Mouse (Mus musculus) heart, embryonic 13.5 days (tissue): Measurements from ENCODE around the gene St7. TPM values are rescaled to one million over a fixed set of nuclear protein-coding genes. Genes with fewer than 3 reads are reported as not detected.

Experiments used
- ATAC-seq: fragments of 200-750 bp; cut with Nextera tagmentation; 2 replicates; pipeline ENCODE4 v1.8.0; 2017; ENCODE audit warnings: moderate TSS enrichment; ENCODE audit not compliant: insufficient number of reproducible peaks, low FRiP score, low TSS enrichment; ENCODE audit errors: extremely low read depth
- H3K27ac ChIP-seq: fragments of 300-500 bp; sonication (generic); replicated peaks from 2 replicates; pipeline ENCODE4 v1.5.1; 2015; ENCODE audit warnings: moderate library complexity, mild to moderate bottlenecking, inconsistent platforms
- H3K27me3 ChIP-seq: fragments of 300-500 bp; sonication (generic); replicated peaks from 2 replicates; pipeline ENCODE4 v1.6.1; 2015; ENCODE audit warnings: mild to moderate bottlenecking, inconsistent platforms
- H3K36me3 ChIP-seq: fragments of 300-500 bp; sonication (generic); 2 replicates; pipeline ENCODE4 v1.6.1; 2015; ENCODE audit warnings: mild to moderate bottlenecking, inconsistent platforms
- H3K4me1 ChIP-seq: fragments of 300-500 bp; sonication (generic); 2 replicates; pipeline ENCODE4 v1.6.1; 2015; ENCODE audit warnings: inconsistent platforms
- H3K4me2 ChIP-seq: fragments of 300-500 bp; sonication (generic); 2 replicates; pipeline ENCODE4 v1.6.1; 2015; ENCODE audit warnings: inconsistent platforms, mild to moderate bottlenecking, moderate library complexity
- H3K4me3 ChIP-seq: fragments of 300-500 bp; sonication (generic); 2 replicates; pipeline ENCODE4 v1.5.1; 2015; ENCODE audit warnings: moderate library complexity, mild to moderate bottlenecking, inconsistent platforms
- H3K9ac ChIP-seq: fragments of 300-500 bp; sonication (generic); 2 replicates; pipeline ENCODE4 v1.6.1; 2015; ENCODE audit warnings: inconsistent platforms, mild to moderate bottlenecking, moderate library complexity
- H3K9me3 ChIP-seq: fragments of 300-500 bp; sonication (generic); 2 replicates; pipeline ENCODE4 v1.6.1; 2016; ENCODE audit warnings: inconsistent platforms
- WGBS: fragments of 180-500 bp; shearing (Covaris S2); methylation state at CpG from one replicate; pipeline ENCODE4 v1.1.7; 2015; ENCODE audit warnings: mixed read lengths; 5-methylcytosine and 5-hydroxymethylcytosine counted together
- polyA plus RNA-seq: library from polyadenylated mRNA; unstranded; fragments of >200 nt; fragmentation: Nextera tagmentation; extraction: Ambion mirVana; gene quantifications from 2 replicates; pipeline ENCODE4 v1.2.1, GENCODE M21; 2015

Gene St7
- polyA plus RNA-seq, 1 experiment from 2014 or later = 25.9 TPM

DNA sequence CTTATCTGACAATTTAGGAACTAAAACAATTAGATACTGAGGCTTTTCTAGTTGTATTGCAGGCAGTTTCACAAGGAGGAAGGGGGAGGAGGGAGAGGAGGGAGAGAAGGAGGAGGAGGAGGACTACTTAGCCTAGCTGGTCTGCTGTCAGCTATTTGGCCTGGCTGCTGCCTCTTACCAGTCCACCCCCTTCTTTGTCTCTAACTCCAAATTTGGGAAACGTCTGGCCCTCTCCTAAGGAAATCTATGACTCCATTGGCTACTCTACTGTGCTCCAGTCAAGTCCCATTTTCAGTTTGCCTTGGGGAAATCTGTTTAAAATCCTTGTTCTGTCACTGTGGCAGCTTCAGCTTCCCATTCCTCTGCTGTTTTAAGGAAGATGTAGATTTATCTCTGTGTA, 175.1 kb downstream of the St7 start:
- WGBS = 48% methylated on average over 1 of the region's 1 CpGs

GRCm38 (mm10) chr6:17871831-17872372, 179.2 kb downstream of the St7 start:
- H3K27ac ChIP-seq = no peak overlapping the region
- H3K4me2 ChIP-seq = no peak overlapping the region
- peaks cover 20% of the 10 kb centered on the region for H3K4me1 ChIP-seq
- WGBS = 83% methylated on average over 3 of the region's 3 CpGs
- no peaks in the 10 kb centered on the region for H3K27me3 ChIP-seq
- H3K9ac ChIP-seq = no peak overlapping the region
- peaks cover 40% of the 10 kb centered on the region for H3K36me3 ChIP-seq
- no peaks in the 10 kb centered on the region for H3K9me3 ChIP-seq
- no peak overlapping the region for H3K4me3 ChIP-seq
- ATAC-seq = no peak

More for the DNA sequence above, 175.1 kb downstream of the St7 start:
- ATAC-seq = no peak
- H3K9ac ChIP-seq = no peak overlapping the region
- H3K27me3 ChIP-seq = no peaks in the 10 kb centered on the region
- 0 out of 2 replicates have a peak, but pooled peaks cover 3% of the 10 kb centered on the region for H3K4me1 ChIP-seq
- H3K36me3 ChIP-seq = peaks cover 54% of the 10 kb centered on the region
- no peak overlapping the region for H3K4me2 ChIP-seq
- H3K9me3 ChIP-seq = no peaks in the 10 kb centered on the region
- H3K27ac ChIP-seq = no peak overlapping the region
- H3K4me3 ChIP-seq = no peak overlapping the region

GRCm38 (mm10) chr6:17875606-17876005, 182.9 kb downstream of the St7 start:
- Histone ChIP-seq H3K36me3 (peaks cover 21% of the 10 kb centered on the region), H3K9me3 (no peaks in the 10 kb centered on the region), H3K9ac (0 out of 2 replicates have a peak overlapping the region, but pooled peaks have one; percentile 14), H3K4me3 (no peak overlapping the region), H3K4me2 (no peak overlapping the region), H3K4me1 (peaks cover 25% of the 10 kb centered on the region), H3K27me3 (no peaks in the 10 kb centered on the region), H3K27ac (peak overlapping the region; percentile 82)
- 50% methylated on average over 7 of the region's 7 CpGs for WGBS
- ATAC-seq = no peak

GRCm38 (mm10) chr6:17876023-17876613, 183.4 kb downstream of the St7 start:
- ATAC-seq = no peak
- Histone ChIP-seq H3K27me3 (no peaks in the 10 kb centered on the region), H3K9ac (peak overlapping the region; percentile 0; the same call in 1 of the 2 replicates), H3K27ac (peak overlapping the region; percentile 82), H3K4me2 (peak overlapping the region; percentile 37), H3K4me3 (no peak overlapping the region), H3K4me1 (peaks cover 25% of the 10 kb centered on the region), H3K9me3 (no peaks in the 10 kb centered on the region), H3K36me3 (peaks cover 20% of the 10 kb centered on the region)
- 79% methylated on average over 3 of the region's 3 CpGs for WGBS

DNA sequence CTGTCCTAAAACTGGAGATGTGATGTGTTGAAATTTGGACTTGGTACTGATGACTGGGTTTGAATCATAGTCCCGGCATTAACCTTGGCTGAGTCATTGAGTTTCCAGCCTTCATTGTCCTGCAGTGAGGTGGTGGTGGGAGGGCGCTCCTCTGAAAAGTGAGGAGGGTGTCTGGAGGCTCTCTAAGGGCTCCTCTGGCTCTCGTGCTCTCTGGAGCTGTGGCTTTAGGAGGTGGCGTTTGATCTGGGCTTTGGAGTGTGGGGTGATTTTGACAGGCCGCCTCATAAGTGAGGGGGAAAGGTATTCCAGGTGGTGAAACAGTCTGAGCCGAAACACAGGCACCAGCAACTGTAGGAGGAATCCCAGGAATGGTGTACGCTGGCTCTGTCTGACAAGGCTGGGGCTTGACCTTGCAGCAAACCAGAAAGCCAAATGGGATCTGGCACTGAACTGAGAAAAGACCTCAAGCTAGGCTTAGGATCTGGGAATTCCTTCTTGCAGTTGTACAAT, 184.0 kb downstream of the St7 start:
- H3K36me3 ChIP-seq = peaks cover 16% of the 10 kb centered on the region
- peak overlapping the region; percentile 0; the same call in 1 of the 2 replicates for H3K9ac ChIP-seq
- no peaks in the 10 kb centered on the region for H3K9me3 ChIP-seq
- no peak overlapping the region for H3K4me3 ChIP-seq
- H3K27me3 ChIP-seq = no peaks in the 10 kb centered on the region
- H3K4me1 ChIP-seq = peaks cover 23% of the 10 kb centered on the region
- peak overlapping the region; percentile 82 for H3K27ac ChIP-seq
- 34% methylated on average over 7 of the region's 7 CpGs for WGBS
- ATAC-seq = peak; percentile 62; the same call in 1 of the 2 replicates
- H3K4me2 ChIP-seq = peak overlapping the region; percentile 37

DNA sequence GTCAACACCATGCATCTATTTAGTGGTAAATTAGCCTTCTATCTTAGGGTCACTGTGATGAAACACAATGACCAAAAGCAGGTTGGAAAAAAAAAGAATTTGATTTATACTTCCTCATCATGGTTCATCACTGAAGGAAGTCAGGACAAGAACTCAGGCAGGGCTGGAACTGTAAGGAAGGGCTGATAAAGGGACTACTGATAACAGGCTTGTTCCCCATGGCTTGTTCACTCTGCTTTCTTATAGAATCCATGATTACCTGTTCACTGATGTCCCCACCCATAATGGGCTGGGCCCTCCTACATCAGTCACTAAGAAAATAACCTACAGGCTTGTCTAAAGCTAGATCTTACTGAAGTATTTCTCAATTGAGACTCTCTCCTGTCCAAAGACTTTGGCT, 190.2 kb downstream of the St7 start:
- peaks cover 6% of the 10 kb centered on the region; the same call in 1 of the 2 replicates for H3K4me1 ChIP-seq
- no peaks in the 10 kb centered on the region for H3K9me3 ChIP-seq
- no peak overlapping the region for H3K9ac ChIP-seq
- no peak overlapping the region for H3K4me3 ChIP-seq
- no peak overlapping the region for H3K4me2 ChIP-seq
- H3K27me3 ChIP-seq = no peaks in the 10 kb centered on the region
- ATAC-seq = no peak
- H3K36me3 ChIP-seq = peaks cover 29% of the 10 kb centered on the region
- no peak overlapping the region for H3K27ac ChIP-seq

GRCm38 (mm10) chr6:17887765-17888164, 195.0 kb downstream of the St7 start:
- WGBS = 48% methylated on average over 6 of the region's 6 CpGs
- no peak overlapping the region for H3K4me2 ChIP-seq
- no peak for ATAC-seq

DNA sequence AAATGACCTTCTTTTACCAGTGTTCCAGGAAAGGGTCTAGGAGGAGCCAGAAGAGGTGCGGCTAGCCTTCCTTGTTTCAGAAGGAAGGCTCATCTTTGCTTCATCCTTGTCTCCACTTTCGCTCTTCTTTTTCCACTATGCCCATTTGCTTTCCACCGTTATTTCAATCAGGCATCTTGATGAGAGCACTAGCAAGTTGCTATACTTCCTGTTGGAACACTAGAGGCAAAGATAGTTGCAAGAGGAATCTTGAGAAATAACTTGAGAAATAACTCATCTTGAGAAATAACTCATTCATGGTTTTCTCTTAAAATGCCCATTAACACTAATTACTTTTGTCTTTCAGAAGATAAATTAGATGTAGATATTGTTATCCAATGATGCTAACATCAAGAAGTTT, 202.8 kb downstream of the St7 start:
- no peaks in the 10 kb centered on the region for H3K9me3 ChIP-seq

More at GRCm38 (mm10) chr6:17887765-17888164, 195.0 kb downstream of the St7 start:
- Histone ChIP-seq H3K4me3 (no peak overlapping the region), H3K4me1 (peaks cover 11% of the 10 kb centered on the region; the same call in 1 of the 2 replicates), H3K9ac (no peak overlapping the region), H3K9me3 (no peaks in the 10 kb centered on the region), H3K36me3 (peaks cover 22% of the 10 kb centered on the region), H3K27me3 (no peaks in the 10 kb centered on the region), H3K27ac (no peak overlapping the region)

GRCm38 (mm10) chr6:17898539-17898938, 205.8 kb downstream of the St7 start:
- 53% methylated on average over 1 of the region's 1 CpGs for WGBS
- no peak overlapping the region for H3K4me3 ChIP-seq
- peaks cover 6% of the 10 kb centered on the region for H3K4me1 ChIP-seq
- H3K9ac ChIP-seq = no peak overlapping the region
- peaks cover 13% of the 10 kb centered on the region; the same call in 1 of the 2 replicates for H3K36me3 ChIP-seq
- ATAC-seq = no peak
- H3K4me2 ChIP-seq = no peak overlapping the region
- no peak overlapping the region for H3K27ac ChIP-seq
- no peaks in the 10 kb centered on the region for H3K9me3 ChIP-seq
- no peaks in the 10 kb centered on the region for H3K27me3 ChIP-seq

More for the DNA sequence above, 202.8 kb downstream of the St7 start:
- no peak for ATAC-seq
- Histone ChIP-seq H3K4me3 (no peak overlapping the region), H3K4me2 (no peak overlapping the region), H3K27ac (no peak overlapping the region), H3K27me3 (no peaks in the 10 kb centered on the region), H3K36me3 (peaks cover 14% of the 10 kb centered on the region; the same call in 1 of the 2 replicates), H3K9ac (no peak overlapping the region), H3K4me1 (no peaks in the 10 kb centered on the region)
- WGBS = 85% methylated on average over 3 of the region's 3 CpGs

GRCm38 (mm10) chr6:17903355-17903754, 210.6 kb downstream of the St7 start:
- Histone ChIP-seq H3K4me2 (no peak overlapping the region), H3K27me3 (no peaks in the 10 kb centered on the region), H3K9me3 (no peaks in the 10 kb centered on the region), H3K9ac (no peak overlapping the region), H3K4me3 (no peak overlapping the region), H3K4me1 (peaks cover 21% of the 10 kb centered on the region), H3K27ac (no peak overlapping the region), H3K36me3 (peaks cover 16% of the 10 kb centered on the region)
- no peak for ATAC-seq
- WGBS = 38% methylated on average over 3 of the region's 3 CpGs

DNA sequence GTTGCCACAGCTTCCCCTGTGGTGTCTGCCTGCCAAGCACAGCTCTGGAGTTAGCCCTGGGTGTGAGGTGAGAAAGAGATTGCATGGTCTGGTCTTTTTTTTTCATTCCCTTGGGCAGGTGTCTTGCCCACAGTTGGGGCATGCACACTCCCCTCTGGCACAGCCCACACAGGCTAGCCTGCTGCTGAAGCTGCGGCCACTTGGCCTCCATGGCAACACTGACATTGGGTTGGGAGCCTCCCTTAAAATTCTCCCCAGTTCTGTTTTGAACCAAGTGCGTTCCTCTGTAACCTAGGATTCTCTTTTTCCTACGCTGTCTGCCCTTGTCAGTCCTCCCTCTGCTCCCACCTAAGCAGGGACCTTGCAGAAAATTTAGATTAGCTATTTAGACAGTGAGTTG, 213.0 kb downstream of the St7 start:
- H3K27ac ChIP-seq = no peak overlapping the region
- WGBS = 68% methylated on average over 3 of the region's 3 CpGs
- no peaks in the 10 kb centered on the region for H3K27me3 ChIP-seq
- H3K9me3 ChIP-seq = no peaks in the 10 kb centered on the region
- ATAC-seq = no peak; the same call in 1 of the 2 replicates
- peaks cover 24% of the 10 kb centered on the region for H3K36me3 ChIP-seq
- H3K4me3 ChIP-seq = no peak overlapping the region
- peaks cover 23% of the 10 kb centered on the region for H3K4me1 ChIP-seq
- H3K4me2 ChIP-seq = no peak overlapping the region
- H3K9ac ChIP-seq = no peak overlapping the region
